Mouse (Mus musculus) megakaryocyte, embryonic 14.5 days (primary cell): ENCODE results near the gene Pbx2.

Experiments
- FLI1 ChIP-seq: IDR thresholded peaks from 2 replicates; pipeline ENCODE4 v1.6.1; 2012; ENCODE audit warnings: low read length, inconsistent platforms, mixed read lengths
- GATA1 ChIP-seq: IDR thresholded peaks from 3 replicates; pipeline ENCODE4 v1.6.1; 2012; ENCODE audit warnings: mixed read lengths, low read length, inconsistent platforms, borderline replicate concordance

DNA sequence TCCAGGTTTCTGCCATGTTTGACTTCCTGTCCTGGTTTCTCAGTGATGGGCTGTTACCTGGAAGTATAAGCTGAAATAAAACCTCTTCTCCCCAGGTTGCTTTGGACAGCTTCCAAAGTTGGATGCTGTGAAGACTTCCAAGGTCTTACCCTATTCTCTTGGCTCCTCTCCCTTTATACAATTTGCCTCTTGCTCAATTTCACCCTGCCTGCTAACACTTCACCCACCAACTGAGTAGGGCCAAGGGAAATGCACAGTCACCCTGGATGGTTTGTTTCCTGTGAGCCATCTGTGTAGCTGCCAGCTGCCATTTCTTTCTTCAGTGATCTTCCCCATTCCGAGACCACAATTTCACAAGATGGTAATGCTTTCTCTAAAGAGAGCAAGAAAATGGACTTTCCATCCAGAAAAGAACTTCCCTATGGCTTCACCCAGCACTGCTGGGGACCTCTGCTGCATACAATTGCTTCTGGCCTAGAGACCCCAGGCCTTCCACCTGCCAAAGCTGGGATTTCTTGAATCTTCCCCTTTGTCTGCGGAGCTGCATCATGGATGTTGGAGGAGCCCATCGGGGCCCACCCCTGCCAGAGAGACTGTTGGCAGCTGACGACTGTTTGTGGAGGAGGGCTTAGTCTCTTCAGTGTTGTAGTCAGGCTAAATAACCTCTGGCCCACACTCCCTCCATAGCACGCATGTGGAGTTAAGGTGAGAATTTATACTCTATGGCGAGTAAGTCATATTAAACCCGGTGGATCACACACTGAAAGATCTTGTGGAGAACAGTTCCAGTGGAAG, 48.6 kb downstream of the Pbx2 start:
- TF ChIP-seq GATA1 (no peak), FLI1 (no peak)
